Mouse (Mus musculus): ENCODE data around the gene Inka2. TPM values are rescaled to one million over a fixed set of nuclear protein-coding genes. Genes with fewer than 3 reads are reported as not detected.

Inka2 gene
- total and polyA plus RNA-seq, 3 experiments = 0.39 to 0.61 TPM; not detected in 1

GRCm38 (mm10) chr3:105719979-105720378 lies 15.6 kb downstream of the Inka2 start:
- H3K9ac ChIP-seq (ENCODE audit: control insufficient read depth, low read depth, low read length, poor library complexity, severe bottlenecking) = no peak overlapping the region
- no peaks in the 10 kb centered on the region for H3K4me1 ChIP-seq (ENCODE audit: control insufficient read depth in 1 of 2, insufficient read depth in 2 of 2, low read length in 2 of 2)
- H3K9me3 ChIP-seq (replicated peaks; ENCODE audit: insufficient read depth, low read length) = no peaks in the 10 kb centered on the region
- no peak overlapping the region for H3K4me3 ChIP-seq (ENCODE audit: control insufficient read depth in 1 of 2, insufficient read depth in 1 of 2, low read depth in 2 of 2, low read length in 2 of 2)
- H3K27me3 ChIP-seq (ENCODE audit: control insufficient read depth in 1 of 2, insufficient read depth in 2 of 2, low read length in 2 of 2) = no peaks in the 10 kb centered on the region
- no peak for DNase-seq (ENCODE audit: low read depth, low spot score)
- no peaks in the 10 kb centered on the region for H3K79me2 ChIP-seq (ENCODE audit: control insufficient read depth, insufficient read depth, low read length, poor library complexity)
- TF ChIP-seq CHD1 (IDR thresholded peaks at IDR 0.05; ENCODE audit: low read depth, low read length) (no peak), CHD2 (IDR thresholded peaks at IDR 0.05; ENCODE audit: low read length) (no peak), TAL1 (IDR thresholded peaks at IDR 0.05; ENCODE audit: low read length) (no peak), TCF12 (IDR thresholded peaks at IDR 0.05; ENCODE audit: low read depth, low read length) (no peak), MEF2A (IDR thresholded peaks at IDR 0.05; ENCODE audit: extremely low read depth, insufficient replicate concordance, low read depth, low read length, poor library complexity, severe bottlenecking) (no peak), JUND (IDR thresholded peaks at IDR 0.05; ENCODE audit: low read depth, low read length) (no peak), POLR2A (IDR thresholded peaks at IDR 0.05; ENCODE audit: control insufficient read depth in 1 of 2, insufficient read depth in 1 of 2, low read depth in 1 of 2, low read length in 2 of 2, poor library complexity in 1 of 2) (no peak), ZC3H11A (IDR thresholded peaks at IDR 0.05; ENCODE audit: low read depth, low read length) (no peak), MAFK (IDR thresholded peaks at IDR 0.05; ENCODE audit: borderline replicate concordance, low read depth, low read length) (no peak), SMC3 (IDR thresholded peaks at IDR 0.05; ENCODE audit: low read depth, low read length) (no peak)
- no peaks in the 10 kb centered on the region for H3K36me3 ChIP-seq (ENCODE audit: control insufficient read depth in 1 of 2, insufficient read depth in 2 of 2, low read length in 2 of 2)
- no peak overlapping the region for H3K27ac ChIP-seq (ENCODE audit: control insufficient read depth, low read depth, low read length)

GRCm38 (mm10) chr3:105720514-105720913 lies 16.1 kb downstream of the Inka2 start:
- TF ChIP-seq ZNF384 (IDR thresholded peaks at IDR 0.05; ENCODE audit: low read depth, low read length) (no peak), NRF1 (IDR thresholded peaks at IDR 0.05; ENCODE audit: insufficient read depth, low read depth, low read length, poor library complexity, severe bottlenecking) (no peak), MAFK (IDR thresholded peaks at IDR 0.05; ENCODE audit: borderline replicate concordance, low read depth, low read length) (no peak), POLR2AphosphoS5 (IDR thresholded peaks at IDR 0.05; ENCODE audit: borderline replicate concordance, low read depth, low read length) (no peak), ETS1 (IDR thresholded peaks at IDR 0.05; ENCODE audit: low read depth, low read length) (no peak), SMC3 (IDR thresholded peaks at IDR 0.05; ENCODE audit: low read depth, low read length) (no peak), POLR2A (IDR thresholded peaks at IDR 0.05; ENCODE audit: control insufficient read depth in 1 of 2, insufficient read depth in 1 of 2, low read depth in 1 of 2, low read length in 2 of 2, poor library complexity in 1 of 2) (no peak), JUND (IDR thresholded peaks at IDR 0.05; ENCODE audit: low read depth, low read length) (no peak), MAZ (IDR thresholded peaks at IDR 0.05; ENCODE audit: low read depth, low read length) (no peak), HCFC1 (IDR thresholded peaks at IDR 0.05; ENCODE audit: low read depth, low read length) (no peak), ZKSCAN1 (IDR thresholded peaks at IDR 0.05; ENCODE audit: low read depth, low read length) (no peak), TBP (IDR thresholded peaks at IDR 0.05; ENCODE audit: low read depth, low read length) (no peak), TAL1 (IDR thresholded peaks at IDR 0.05; ENCODE audit: low read length) (no peak), BHLHE40 (IDR thresholded peaks at IDR 0.05; ENCODE audit: borderline replicate concordance, low read depth, low read length) (no peak), SIN3A (IDR thresholded peaks at IDR 0.05; ENCODE audit: low read length) (no peak), E2F4 (IDR thresholded peaks at IDR 0.05; ENCODE audit: borderline replicate concordance, low read depth, low read length) (no peak), MXI1 (IDR thresholded peaks at IDR 0.05; ENCODE audit: low read depth, low read length) (no peak), USF1 (IDR thresholded peaks at IDR 0.05; ENCODE audit: low read depth, low read length) (no peak)
- DNase-seq (ENCODE audit: low read depth, low spot score) = no peak
- no peak overlapping the region for H3K9ac ChIP-seq (ENCODE audit: control insufficient read depth, low read depth, low read length, poor library complexity, severe bottlenecking)
- H3K36me3 ChIP-seq (ENCODE audit: control insufficient read depth in 1 of 2, insufficient read depth in 2 of 2, low read length in 2 of 2) = no peaks in the 10 kb centered on the region
- H3K9me3 ChIP-seq (replicated peaks; ENCODE audit: insufficient read depth, low read length) = no peaks in the 10 kb centered on the region
- H3K79me2 ChIP-seq (ENCODE audit: control insufficient read depth, insufficient read depth, low read length, poor library complexity) = no peaks in the 10 kb centered on the region
- no peaks in the 10 kb centered on the region for H3K27me3 ChIP-seq (ENCODE audit: control insufficient read depth in 1 of 2, insufficient read depth in 2 of 2, low read length in 2 of 2)
- H3K4me1 ChIP-seq (ENCODE audit: control insufficient read depth in 1 of 2, insufficient read depth in 2 of 2, low read length in 2 of 2) = no peaks in the 10 kb centered on the region
- H3K27ac ChIP-seq (ENCODE audit: control insufficient read depth, low read depth, low read length) = no peak overlapping the region
- H3K4me3 ChIP-seq (ENCODE audit: control insufficient read depth in 1 of 2, insufficient read depth in 1 of 2, low read depth in 2 of 2, low read length in 2 of 2) = no peak overlapping the region

All from MEL (cell line).